Mouse (Mus musculus): ENCODE data around the gene P3h2.

DNA sequence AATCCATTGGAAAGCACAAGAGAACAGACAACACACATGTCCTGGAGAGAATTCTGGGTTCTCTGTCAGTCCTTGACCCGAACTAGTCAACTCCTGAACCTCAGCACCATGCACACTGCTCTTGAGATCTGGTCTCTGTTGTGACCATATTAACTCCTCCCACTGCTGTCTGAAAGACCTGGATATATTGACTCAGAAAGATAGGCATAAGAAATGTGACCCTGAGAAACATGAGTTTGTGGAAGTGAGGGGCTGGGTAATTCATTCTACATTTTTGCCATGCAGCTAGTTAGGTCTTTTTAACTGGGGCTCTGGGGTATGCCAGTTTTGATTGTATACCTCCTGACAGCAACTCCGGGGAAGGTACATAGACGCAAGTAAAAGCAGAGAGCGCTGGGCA lies 1.3 kb downstream of the P3h2 start:
- TF ChIP-seq CTCF (IDR thresholded peaks at IDR 0.05; ENCODE audit: low read depth) (no peak), EP300 (optimal IDR thresholded peaks at IDR 0.05) (no peak)
